Mouse (Mus musculus) C2C12 (cell line): ENCODE data around the gene Adra1d.

Experiments
- CEBPB ChIP-seq: IDR thresholded peaks from one replicate; pipeline ENCODE4 v1.6.1; 2011; ENCODE audit warnings: low read depth, mild to moderate bottlenecking, control low read depth, moderate library complexity
- CTCF ChIP-seq: IDR thresholded peaks from one replicate; pipeline ENCODE4 v1.5.1; 2011; ENCODE audit not compliant: control insufficient read depth, insufficient read depth, insufficient read length
- MAX ChIP-seq: IDR thresholded peaks from one replicate; pipeline ENCODE4 v1.6.1; 2011; ENCODE audit warnings: mild to moderate bottlenecking, control low read depth
- MYOD1 ChIP-seq: IDR thresholded peaks from one replicate; pipeline ENCODE4 v1.6.1; 2011; ENCODE audit warnings: low read depth; ENCODE audit not compliant: control insufficient read depth, insufficient read length
- MYOG ChIP-seq: IDR thresholded peaks from one replicate; pipeline ENCODE4 v1.6.1; 2011; ENCODE audit not compliant: control insufficient read depth, insufficient read length; ENCODE audit errors: extremely low read depth
- USF1 ChIP-seq: IDR thresholded peaks from one replicate; pipeline ENCODE4 v1.6.1; 2011; ENCODE audit warnings: low read depth, mild to moderate bottlenecking, control low read depth, moderate library complexity

DNA sequence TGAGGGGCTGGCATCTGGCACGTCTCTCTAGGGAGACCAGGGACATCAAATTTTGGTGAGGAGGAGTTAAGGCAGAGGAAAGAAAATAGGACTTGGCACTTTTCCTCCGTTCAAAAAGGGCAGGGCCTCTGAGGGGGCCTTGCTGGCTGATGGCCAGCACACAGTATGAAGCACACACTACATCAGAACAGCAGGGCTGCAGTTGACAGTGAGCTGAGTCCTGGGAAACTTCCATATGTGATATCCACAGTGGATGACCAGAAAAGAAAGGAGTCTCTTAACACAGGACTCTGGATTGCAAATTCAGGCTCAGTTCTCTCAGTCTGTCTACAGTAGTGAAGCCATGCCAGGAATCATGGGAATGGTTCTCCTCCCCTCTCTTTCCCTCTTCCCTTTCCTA, 39.8 kb upstream of the Adra1d start:
- TF ChIP-seq MYOG = no peak
- no peak for TF ChIP-seq CTCF
- no peak for TF ChIP-seq USF1
- TF ChIP-seq MAX = no peak
- TF ChIP-seq CEBPB = no peak
- no peak for TF ChIP-seq MYOD1
